Mouse (Mus musculus) forebrain, embryonic 11.5 days (tissue): Measurements from ENCODE around the gene Mfsd8. TPM values are rescaled to one million over a fixed set of nuclear protein-coding genes. Genes with fewer than 3 reads are reported as not detected.
"Not testable (repeated sequence)": the region's sequence is repeated elsewhere in the genome, so short reads cannot be mapped to it uniquely, and the experiment has no call there.

Experiments
- ATAC-seq: fragments of 200-750 bp; cut with Nextera tagmentation; replicated peaks from 2 replicates; pipeline ENCODE4 v1.8.0; 2017; ENCODE audit warnings: moderate TSS enrichment; ENCODE audit not compliant: low FRiP score
- DNase-seq: peaks from one replicate; pipeline ENCODE4 v3.0.0-alpha.2; 2017; ENCODE audit warnings: low spot score
- H3K27ac ChIP-seq: fragments of 300-500 bp; sonication (generic); 2 replicates; pipeline ENCODE4 v1.5.1; 2014; ENCODE audit warnings: low read depth, low read length
- H3K27me3 ChIP-seq: fragments of 300-500 bp; sonication (generic); 2 replicates; pipeline ENCODE4 v1.6.1; 2014; ENCODE audit warnings: mild to moderate bottlenecking, low read length, mixed read lengths; ENCODE audit not compliant: control insufficient read depth, insufficient read depth
- H3K36me3 ChIP-seq: fragments of 300-500 bp; sonication (generic); 2 replicates; pipeline ENCODE4 v1.6.1; 2014; ENCODE audit warnings: mild to moderate bottlenecking, low read length, moderate library complexity, mixed read lengths; ENCODE audit not compliant: control insufficient read depth, insufficient read depth
- H3K4me1 ChIP-seq: fragments of 300-500 bp; sonication (generic); replicated peaks from 2 replicates; pipeline ENCODE4 v1.6.1; 2014; ENCODE audit warnings: low read length, mixed read lengths; ENCODE audit not compliant: control insufficient read depth, insufficient read depth
- H3K4me2 ChIP-seq: fragments of 300-500 bp; sonication (generic); 2 replicates; pipeline ENCODE4 v1.6.1; 2014; ENCODE audit warnings: low read depth, mild to moderate bottlenecking, low read length, moderate library complexity, mixed read lengths; ENCODE audit not compliant: severe bottlenecking
- H3K4me3 ChIP-seq: fragments of 300-500 bp; sonication (generic); 2 replicates; pipeline ENCODE4 v1.5.1; 2014; ENCODE audit warnings: low read depth, low read length
- H3K9ac ChIP-seq: fragments of 300-500 bp; sonication (generic); 2 replicates; pipeline ENCODE4 v1.6.1; 2014; ENCODE audit warnings: low read length
- H3K9me3 ChIP-seq: fragments of 300-500 bp; sonication (generic); 2 replicates; pipeline ENCODE4 v1.6.1; 2016; ENCODE audit warnings: low read length, mixed read lengths; ENCODE audit not compliant: control insufficient read depth
- WGBS: fragments of 180-500 bp; shearing (Covaris S2); extraction: QIAGEN DNeasy Blood & Tissue Kit; methylation state at CpG from one replicate; pipeline ENCODE4 v1.1.7; 2014; 5-methylcytosine and 5-hydroxymethylcytosine counted together
- polyA plus RNA-seq: library from polyadenylated mRNA; unstranded; fragments of >200 nt; fragmentation: Nextera tagmentation; extraction: Ambion mirVana; gene quantifications from 2 replicates; pipeline ENCODE4 v1.2.1, GENCODE M21; 2014

Gene Mfsd8
- polyA plus RNA-seq: 8.3 and 8.5 TPM in 2 replicates

GRCm38 (mm10) chr3:40846473-40846956 is at the start of gene Mfsd8:
Mfsd8 (minus strand) TSS chr3:40846886.
- ATAC-seq: peak; percentile 99

GRCm38 (mm10) chr3:40894336-40894735 is 47.6 kb upstream of the Mfsd8 start:
- not testable (repeated sequence) for H3K27me3 ChIP-seq, H3K4me1 ChIP-seq, H3K9me3 ChIP-seq, ATAC-seq, H3K36me3 ChIP-seq, H3K27ac ChIP-seq
- Histone ChIP-seq H3K9ac (peak overlapping the region; percentile 39; the same call in 1 of the 2 replicates), H3K4me3 (peak overlapping the region; percentile 43), H3K4me2 (peak overlapping the region; percentile 59)
- peak; percentile 68 for DNase-seq
- WGBS: under 1% methylated on average over 20 of the region's 24 CpGs

More at GRCm38 (mm10) chr3:40846473-40846956, at the start of gene Mfsd8:
- not testable (repeated sequence) for H3K9me3 ChIP-seq, H3K27me3 ChIP-seq, H3K36me3 ChIP-seq, H3K4me1 ChIP-seq
- Histone ChIP-seq H3K4me3 (peak within 1 kb of the TSS; percentile 38), H3K9ac (peak within 1 kb of the TSS; percentile 54), H3K4me2 (peak within 1 kb of the TSS; percentile 59), H3K27ac (peak within 1 kb of the TSS; percentile 68)
- under 1% methylated on average over 37 of the region's 39 CpGs for WGBS
- DNase-seq: peak; percentile 97

- H3K36me3 ChIP-seq, H3K27ac ChIP-seq, H3K27me3 ChIP-seq, H3K9me3 ChIP-seq, H3K4me1 ChIP-seq: not testable (repeated sequence)
- WGBS: under 1% methylated on average over 37 of the region's 38 CpGs
- peak; percentile 100 for ATAC-seq
- DNase-seq: peak; percentile 98
- Histone ChIP-seq H3K4me3 (peak overlapping the region; percentile 43), H3K9ac (peak overlapping the region; percentile 59), H3K4me2 (peak overlapping the region; percentile 46)
Measured at GRCm38 (mm10) chr3:40893816-40894258, 47.2 kb upstream of the Mfsd8 start.

GRCm38 (mm10) chr3:40853123-40853738 is 6.5 kb upstream of the Mfsd8 start:
- not testable (repeated sequence) for DNase-seq, H3K4me3 ChIP-seq, H3K4me2 ChIP-seq, H3K9me3 ChIP-seq, H3K36me3 ChIP-seq, H3K27ac ChIP-seq, ATAC-seq, H3K27me3 ChIP-seq, H3K4me1 ChIP-seq, H3K9ac ChIP-seq
- 83% methylated on average over 3 of the region's 3 CpGs for WGBS

- not testable (repeated sequence) for H3K4me1 ChIP-seq, H3K9ac ChIP-seq, H3K27ac ChIP-seq, H3K27me3 ChIP-seq, H3K36me3 ChIP-seq, H3K4me2 ChIP-seq, DNase-seq, H3K9me3 ChIP-seq, ATAC-seq, H3K4me3 ChIP-seq
- WGBS: 91% methylated on average over 2 of the region's 2 CpGs
Measured at GRCm38 (mm10) chr3:40847936-40848335, 1.2 kb upstream of the Mfsd8 start.

GRCm38 (mm10) chr3:40847018-40847417 is 332 bp upstream of the Mfsd8 start:
- ATAC-seq, H3K27ac ChIP-seq, H3K27me3 ChIP-seq, H3K9me3 ChIP-seq, H3K4me1 ChIP-seq, H3K36me3 ChIP-seq: not testable (repeated sequence)
- peak overlapping the region; percentile 38 for H3K4me3 ChIP-seq
- WGBS: 0% methylated on average over 12 of the region's 21 CpGs
- DNase-seq: peak; percentile 77
- H3K9ac ChIP-seq: peak overlapping the region; percentile 37
- peak overlapping the region; percentile 59 for H3K4me2 ChIP-seq

- WGBS: no CpG with 5 or more reads among the region's 4 CpGs
- Histone ChIP-seq H3K4me3 (peak within 1 kb of the TSS; percentile 38), H3K27ac (peak within 1 kb of the TSS; percentile 68), H3K4me2 (peak within 1 kb of the TSS; percentile 59), H3K9ac (peak within 1 kb of the TSS; percentile 54)
- DNase-seq, ATAC-seq, H3K4me1 ChIP-seq, H3K27me3 ChIP-seq, H3K36me3 ChIP-seq, H3K9me3 ChIP-seq: not testable (repeated sequence)
Measured at GRCm38 (mm10) chr3:40846957-40847017, 101 bp upstream of the Mfsd8 start, which contains the start of gene Abhd18. Abhd18 (plus strand) TSS chr3:40846970.

- not testable (repeated sequence) for H3K9me3 ChIP-seq, H3K36me3 ChIP-seq, H3K27ac ChIP-seq, ATAC-seq, H3K27me3 ChIP-seq, H3K4me1 ChIP-seq, DNase-seq
- Histone ChIP-seq H3K4me3 (peak overlapping the region; percentile 38; the same call in 1 of the 2 replicates), H3K4me2 (peak overlapping the region; percentile 47; the same call in 1 of the 2 replicates), H3K9ac (peak overlapping the region; percentile 14; the same call in 1 of the 2 replicates)
- WGBS: 87% methylated on average over 5 of the region's 6 CpGs
Measured at GRCm38 (mm10) chr3:40845521-40845920, 1.2 kb downstream of the Mfsd8 start.

GRCm38 (mm10) chr3:40813275-40813674 is 33.4 kb downstream of the Mfsd8 start:
- Histone ChIP-seq H3K27me3 (no peaks in the 10 kb centered on the region), H3K9ac (no peak overlapping the region), H3K9me3 (no peaks in the 10 kb centered on the region), H3K27ac (no peak overlapping the region), H3K36me3 (peaks cover 18% of the 10 kb centered on the region), H3K4me2 (no peak overlapping the region), H3K4me1 (no peaks in the 10 kb centered on the region), H3K4me3 (no peak overlapping the region)
- no peak for DNase-seq
- WGBS: 94% methylated on average over 2 of the region's 2 CpGs
- no peak for ATAC-seq
